Mouse (Mus musculus): ENCODE data around the gene Xylb. TPM values are rescaled to one million over a fixed set of nuclear protein-coding genes. Genes with fewer than 3 reads are reported as not detected.
A peak's percentile ranks its signal among the peaks of the same experiment; 100 is the strongest.

The Xylb gene
- total RNA-seq (2021): 1 to 10 TPM; 4.1 to 4.3 TPM
- long read RNA-seq, experiment 1, partial matches to known transcripts: 3 of 7 reads
- long read RNA-seq, experiment 1, other reads (novel, unspliced or antisense): 2 of 7 reads
- long read RNA-seq, experiment 2, partial matches to known transcripts: 0 of 4 reads
- long read RNA-seq, experiment 2, other reads (novel, unspliced or antisense): 1 of 4 reads

- DNase-seq (ENCODE audit: low spot score in 2 of 2): peak; percentile 90 to 92
These were observed at the start of gene Xylb for GRCm38 (mm10) chr9:119357331-119358057. Gene Xylb (plus strand): TSS chr9:119357381.

- DNase-seq (ENCODE audit: low spot score in 2 of 2): no peak
These were observed 48.1 kb upstream of the Xylb start for GRCm38 (mm10) chr9:119309067-119309466.

- no peak for DNase-seq (ENCODE audit: low spot score in 2 of 2)
These were observed 44.1 kb upstream of the Xylb start for GRCm38 (mm10) chr9:119313096-119313495.

- no peak for DNase-seq (ENCODE audit: low spot score in 2 of 2)
These were observed 38.3 kb upstream of the Xylb start for GRCm38 (mm10) chr9:119318891-119319290.

- no peak for DNase-seq (ENCODE audit: low spot score in 2 of 2)
These were observed 36.7 kb upstream of the Xylb start for GRCm38 (mm10) chr9:119320446-119320845.

- no peak for DNase-seq (ENCODE audit: low spot score in 2 of 2)
These were observed 36.2 kb upstream of the Xylb start for GRCm38 (mm10) chr9:119320946-119321345.

- DNase-seq (ENCODE audit: low spot score in 2 of 2): no peak
These were observed 35.6 kb upstream of the Xylb start for GRCm38 (mm10) chr9:119321392-119322229.

GRCm38 (mm10) chr9:119322289-119323259, 34.6 kb upstream of the Xylb start, which contains the start of gene Oxsr1:
Gene Oxsr1 (minus strand): TSS chr9:119322427.
- peak; percentile 99 to 100 for DNase-seq (ENCODE audit: low spot score in 2 of 2)

- DNase-seq (ENCODE audit: low spot score in 2 of 2): no peak
These were observed 33.9 kb upstream of the Xylb start for GRCm38 (mm10) chr9:119323260-119323645.

- no peak for DNase-seq (ENCODE audit: low spot score in 2 of 2)
These were observed 33.1 kb upstream of the Xylb start for GRCm38 (mm10) chr9:119324130-119324529.

- DNase-seq (ENCODE audit: low spot score in 2 of 2): no peak
These were observed 28.7 kb upstream of the Xylb start for GRCm38 (mm10) chr9:119328488-119328887.

GRCm38 (mm10) chr9:119330186-119330963, 26.8 kb upstream of the Xylb start:
- no peak for DNase-seq (ENCODE audit: low spot score in 2 of 2)

- DNase-seq (ENCODE audit: low spot score in 2 of 2): peak; percentile 35 to 55
These were observed 22.9 kb upstream of the Xylb start for GRCm38 (mm10) chr9:119334324-119334723.

GRCm38 (mm10) chr9:119334834-119335233, 22.3 kb upstream of the Xylb start:
- DNase-seq (ENCODE audit: low spot score in 2 of 2): peak; percentile 32 to 50

- no peak for DNase-seq (ENCODE audit: low spot score in 2 of 2)
These were observed 21.6 kb upstream of the Xylb start for GRCm38 (mm10) chr9:119335571-119335970.

GRCm38 (mm10) chr9:119337842-119338241, 19.3 kb upstream of the Xylb start:
- no peak for DNase-seq (ENCODE audit: low spot score in 2 of 2)

- no peak for DNase-seq (ENCODE audit: low spot score in 2 of 2)
These were observed 18.8 kb upstream of the Xylb start for GRCm38 (mm10) chr9:119338350-119338749.

GRCm38 (mm10) chr9:119339106-119339505, 18.1 kb upstream of the Xylb start:
- no peak for DNase-seq (ENCODE audit: low spot score in 2 of 2)

GRCm38 (mm10) chr9:119339558-119340211, 17.5 kb upstream of the Xylb start, which contains the start of gene Acaa1a:
Gene Acaa1a (plus strand): TSS chr9:119339676.
- peak; percentile 25 to 39 for DNase-seq (ENCODE audit: low spot score in 2 of 2)
